Mouse (Mus musculus) CD4-positive, CD25-positive, alpha-beta regulatory T cell, adult 2 months (primary cell): Measurements from ENCODE around the gene Slc39a2.
"Not testable (repeated sequence)": the region's sequence is repeated elsewhere in the genome, so short reads cannot be mapped to it uniquely, and the experiment has no call there.

Source experiments
- DNase-seq: peaks from one replicate; pipeline ENCODE4 v3.0.0-alpha.2; 2012; ENCODE audit warnings: low read depth, low spot score

The Slc39a2 gene

GRCm38 (mm10) chr14:51892191-51892939 is at the start of gene Slc39a2:
Gene Slc39a2 (plus strand): TSS chr14:51892889.
- peak; percentile 54 for DNase-seq

DNA sequence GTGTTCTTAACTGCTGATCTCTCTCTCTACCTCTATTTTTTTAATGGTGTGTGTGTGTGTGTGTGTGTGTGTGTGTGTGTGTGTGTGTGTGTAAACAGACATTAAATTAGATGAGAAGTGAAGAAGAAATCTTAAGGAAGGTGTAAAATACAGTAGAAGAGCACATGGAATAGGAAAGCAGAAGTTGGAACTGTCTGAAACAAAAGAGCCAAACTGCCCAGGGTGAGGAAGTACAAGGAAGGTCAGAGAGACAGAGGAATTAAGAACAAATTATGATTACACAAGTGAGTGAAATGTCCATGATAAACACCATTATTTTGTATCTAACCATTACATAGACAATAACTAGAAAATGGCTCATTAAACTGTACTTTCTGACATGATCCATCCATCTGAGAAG is 48.8 kb upstream of the Slc39a2 start:
- no peak for DNase-seq

GRCm38 (mm10) chr14:51846566-51846965 is 46.1 kb upstream of the Slc39a2 start:
- DNase-seq: no peak

GRCm38 (mm10) chr14:51851006-51851405 is 41.7 kb upstream of the Slc39a2 start:
- DNase-seq: peak; percentile 46

- DNase-seq: no peak
Observed at GRCm38 (mm10) chr14:51853399-51853798, 39.3 kb upstream of the Slc39a2 start, which contains the start of gene Ear6. Gene Ear6 (plus strand): TSS chr14:51853699.

DNA sequence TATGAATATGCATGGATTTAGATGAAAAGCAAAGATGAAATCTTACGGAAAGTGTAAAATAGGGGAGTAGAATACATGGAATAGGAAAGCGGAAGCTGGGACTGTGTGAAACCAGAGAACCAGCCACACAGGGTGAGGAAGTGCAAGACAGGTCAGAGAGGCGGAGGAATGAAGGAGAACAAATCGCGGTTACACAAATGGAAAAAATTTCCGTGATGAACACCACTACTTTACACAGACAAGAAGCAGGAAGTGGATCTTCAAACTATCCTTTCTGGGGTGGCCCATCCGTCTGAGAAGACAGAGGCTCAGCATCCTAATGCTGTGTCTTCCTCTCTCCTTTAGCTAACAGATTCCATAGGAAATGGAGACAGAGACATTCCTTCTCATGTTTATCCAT is 37.4 kb upstream of the Slc39a2 start:
- DNase-seq: not testable (repeated sequence)

GRCm38 (mm10) chr14:51863603-51864002 is 29.1 kb upstream of the Slc39a2 start:
- peak; percentile 26 for DNase-seq

- no peak for DNase-seq
Observed at GRCm38 (mm10) chr14:51870756-51871155, 21.9 kb upstream of the Slc39a2 start.

DNA sequence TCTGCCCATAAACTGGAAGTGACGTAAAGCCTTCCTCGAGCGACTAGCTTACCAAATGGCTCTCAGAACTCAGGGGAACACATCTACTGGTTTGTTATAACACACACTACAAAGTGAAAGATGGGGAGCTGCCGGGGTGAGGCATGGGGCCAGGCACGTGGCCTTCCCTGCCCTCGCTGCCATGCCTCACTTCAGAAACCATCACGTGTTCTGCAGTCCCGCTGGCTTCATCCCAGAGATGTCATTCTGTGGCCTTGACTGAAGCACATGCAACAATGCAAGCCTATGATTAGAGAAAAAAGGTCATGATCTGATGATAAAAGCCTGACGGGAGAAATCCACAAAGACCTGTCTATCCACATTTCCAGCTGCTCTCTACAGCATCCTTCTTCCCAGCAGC is 20.9 kb upstream of the Slc39a2 start:
- DNase-seq: no peak

DNA sequence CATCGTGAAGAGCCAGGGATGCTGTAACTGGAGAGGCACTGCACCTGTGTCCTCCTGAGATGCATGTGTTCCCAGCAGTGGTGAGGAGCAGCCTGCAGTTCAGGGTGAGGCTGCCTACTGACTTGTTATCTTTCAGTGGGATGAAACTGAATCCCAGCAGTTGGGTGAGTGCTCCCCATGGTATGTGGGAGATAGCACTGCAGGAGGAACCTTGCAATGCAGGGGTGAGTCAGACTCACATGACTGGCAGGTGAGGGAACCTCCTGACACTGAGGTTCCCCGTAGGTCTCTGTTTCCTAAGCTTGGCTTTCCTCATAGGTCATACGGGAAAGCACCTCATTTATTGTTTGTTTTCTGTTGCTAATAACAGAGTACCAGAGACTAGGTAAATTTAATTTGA is 15.2 kb upstream of the Slc39a2 start:
- DNase-seq: no peak

DNA sequence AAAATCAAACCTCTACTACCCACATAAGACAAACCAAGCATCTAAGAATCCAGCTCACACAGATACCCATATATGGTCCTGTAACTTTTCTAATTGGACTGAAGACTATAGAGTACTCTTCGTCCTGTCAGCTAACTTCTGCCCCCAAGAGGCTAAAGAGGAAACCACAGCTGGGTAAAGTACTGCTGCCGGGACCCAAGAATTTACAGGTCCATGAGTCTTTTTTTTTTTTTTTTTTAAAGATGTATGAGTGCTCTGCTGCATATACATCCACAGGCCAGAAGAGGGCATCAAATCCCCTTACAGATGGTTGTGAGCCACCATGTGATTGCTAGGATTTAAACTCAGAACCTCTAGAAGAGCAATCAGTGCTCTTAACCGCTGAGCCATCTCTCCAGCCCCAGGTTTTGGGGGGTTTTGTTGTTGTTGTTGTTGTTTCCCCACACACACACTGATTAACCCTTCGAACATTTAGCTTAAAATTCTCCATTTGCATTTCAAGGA is 9.1 kb upstream of the Slc39a2 start:
- peak; percentile 93 for DNase-seq

GRCm38 (mm10) chr14:51884031-51884544 is 8.6 kb upstream of the Slc39a2 start:
- DNase-seq: no peak

DNA sequence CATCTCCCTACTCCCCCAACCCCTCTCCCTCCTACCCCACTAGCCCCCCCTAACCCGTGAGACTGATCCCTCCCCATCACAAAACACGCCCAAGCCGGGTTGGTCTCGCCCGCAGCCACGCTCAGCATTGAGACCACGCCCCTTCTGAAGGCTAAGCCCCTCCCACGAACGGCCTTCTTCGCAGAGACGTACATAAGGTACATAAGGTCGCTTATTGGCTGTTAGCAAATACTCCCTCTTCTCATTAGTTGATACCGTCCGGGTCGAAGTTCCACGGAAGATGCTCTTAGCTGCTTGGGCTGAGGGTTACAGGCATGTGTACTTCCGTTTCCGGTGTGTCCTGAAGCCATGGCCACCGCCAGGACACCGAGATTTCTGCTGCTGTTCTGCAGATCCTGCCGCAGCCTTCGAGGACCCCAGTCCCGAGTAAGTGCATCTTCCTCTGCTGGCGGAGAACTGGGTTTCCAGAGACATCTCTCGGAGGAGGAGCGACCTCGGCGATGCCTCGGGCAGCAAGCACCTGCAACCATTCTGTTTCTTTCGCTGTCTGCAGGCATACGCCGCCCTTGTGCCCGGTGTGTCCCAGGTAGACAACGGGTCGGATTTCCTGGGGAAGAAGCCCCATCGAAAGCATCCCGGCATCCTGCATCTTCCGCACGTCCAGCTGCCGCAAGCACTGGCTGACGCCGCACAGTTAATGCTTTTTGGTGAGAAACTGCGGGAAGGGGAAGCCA is 7.9 kb upstream of the Slc39a2 start, which contains the start of gene Mettl17:
TSS of gene Mettl17 (plus strand) at position 245 of the 734 bp plus-strand sequence.
- peak; percentile 99 for DNase-seq

DNA sequence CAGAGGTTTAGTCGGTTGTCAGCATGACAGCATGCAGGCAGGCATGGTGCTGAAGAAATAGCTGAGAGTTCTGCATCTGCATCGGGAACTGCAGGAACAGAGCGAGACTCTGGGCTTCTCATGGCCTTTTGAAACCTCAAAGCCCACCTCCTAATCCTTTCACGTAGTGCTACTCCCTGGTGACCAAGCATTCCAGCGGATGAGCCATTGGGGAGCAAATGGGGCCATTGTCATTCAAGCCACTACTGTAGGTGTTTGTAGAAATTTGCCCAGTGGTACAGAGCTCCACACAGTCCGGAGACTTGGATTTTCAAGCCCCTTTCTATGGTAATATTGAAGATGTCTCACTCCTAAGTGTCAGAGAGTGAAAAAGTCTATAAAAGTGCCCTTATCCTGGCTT is 6.6 kb upstream of the Slc39a2 start:
- DNase-seq: no peak

DNA sequence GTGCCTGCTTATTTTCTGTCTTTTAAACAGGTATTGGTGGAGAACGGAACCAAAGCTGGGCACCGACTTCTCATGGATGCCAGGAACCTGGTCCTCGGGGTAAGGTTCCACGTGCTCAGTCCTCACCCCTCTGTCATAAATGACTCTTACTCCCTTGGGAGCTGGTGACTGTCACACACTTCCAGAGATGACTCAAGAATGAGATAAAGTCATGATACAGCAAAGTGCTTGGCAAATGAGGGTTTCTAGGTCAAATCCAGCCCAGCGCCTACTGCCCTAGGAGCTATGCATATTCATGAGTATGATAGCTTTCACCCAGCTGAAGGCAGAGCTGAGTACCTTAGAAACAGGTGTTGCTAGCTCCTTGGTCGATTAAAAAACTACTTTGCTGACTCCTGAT is 2.9 kb upstream of the Slc39a2 start:
- no peak for DNase-seq

- DNase-seq: peak; percentile 23
Observed at GRCm38 (mm10) chr14:51893094-51893794, 555 bp downstream of the Slc39a2 start.

DNA sequence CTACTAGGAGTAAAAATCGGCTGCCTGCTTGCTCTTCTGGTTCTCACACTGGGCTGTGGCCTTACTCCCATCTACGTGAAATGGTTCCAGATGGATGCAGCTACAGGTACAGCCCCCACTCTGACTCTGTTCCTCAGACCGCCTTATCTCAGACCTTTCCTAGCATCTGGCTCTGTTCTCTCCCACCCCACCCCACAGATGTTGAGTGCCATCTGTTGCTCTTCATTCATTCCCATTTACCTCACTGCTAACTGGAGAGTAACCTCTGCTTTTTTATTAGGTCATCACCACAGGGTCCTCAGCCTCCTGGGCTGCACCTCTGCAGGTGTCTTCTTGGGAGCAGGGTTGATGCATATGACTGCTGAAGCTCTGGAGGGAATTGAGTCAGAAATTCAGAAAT is 1.1 kb downstream of the Slc39a2 start:
- no peak for DNase-seq

DNA sequence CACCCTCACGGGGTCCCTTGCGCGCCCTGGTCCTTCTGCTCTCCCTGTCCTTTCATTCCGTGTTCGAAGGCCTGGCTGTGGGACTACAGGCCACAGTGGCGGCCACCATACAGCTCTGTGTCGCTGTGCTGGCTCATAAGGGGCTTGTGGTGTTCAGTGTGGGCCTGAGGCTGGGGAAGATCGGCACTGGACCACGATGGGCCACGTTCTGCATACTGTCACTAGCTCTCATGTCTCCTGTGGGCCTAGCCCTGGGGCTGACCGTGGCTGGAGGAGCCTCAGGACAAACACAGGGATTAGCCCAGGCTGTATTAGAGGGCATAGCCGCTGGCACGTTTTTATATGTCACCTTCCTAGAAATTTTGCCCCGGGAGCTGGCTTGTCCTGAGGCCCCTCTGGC is 2.4 kb downstream of the Slc39a2 start:
- DNase-seq: no peak

GRCm38 (mm10) chr14:51896019-51896418 is 3.3 kb downstream of the Slc39a2 start:
- no peak for DNase-seq

- DNase-seq: no peak
Observed at GRCm38 (mm10) chr14:51896539-51897170, 4.0 kb downstream of the Slc39a2 start.

DNA sequence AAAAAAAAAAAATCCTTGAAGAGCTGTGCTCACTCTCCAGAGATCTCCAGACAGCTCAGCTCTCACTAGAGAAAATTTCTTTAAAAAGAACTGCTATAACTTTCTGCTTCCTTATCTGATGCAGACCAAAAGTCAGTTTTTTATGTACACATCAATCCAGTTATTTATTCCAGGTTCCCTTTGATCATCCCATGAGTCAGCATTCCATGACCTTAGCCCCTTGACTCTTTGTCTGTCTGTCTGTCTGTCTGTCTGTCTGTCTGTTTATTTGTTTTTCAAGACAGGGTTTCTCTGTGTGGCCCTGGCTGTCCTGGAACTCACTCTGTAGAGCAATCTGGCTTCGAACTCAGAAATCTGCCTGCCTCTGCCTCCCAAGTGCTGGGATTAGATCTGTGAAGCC is 6.7 kb downstream of the Slc39a2 start:
- DNase-seq: no peak
